Mouse (Mus musculus) lung, postnatal 0 days (tissue): ENCODE measurements at regions not wholly inside any gene's neighbourhood (a gene's known extent, or its start where the extent isn't known, plus 50 kb on each side); places are given as distances from the start of the nearest gene placed in this dataset.

Source experiments
- CTCF ChIP-seq: IDR thresholded peaks from 2 replicates; pipeline ENCODE4 v1.5.1; 2016; ENCODE audit warnings: antibody characterized with exemption, mild to moderate bottlenecking
- EP300 ChIP-seq: IDR thresholded peaks from 2 replicates; pipeline ENCODE4 v1.6.1; 2016; ENCODE audit warnings: antibody characterized with exemption, mild to moderate bottlenecking, control low read depth

DNA sequence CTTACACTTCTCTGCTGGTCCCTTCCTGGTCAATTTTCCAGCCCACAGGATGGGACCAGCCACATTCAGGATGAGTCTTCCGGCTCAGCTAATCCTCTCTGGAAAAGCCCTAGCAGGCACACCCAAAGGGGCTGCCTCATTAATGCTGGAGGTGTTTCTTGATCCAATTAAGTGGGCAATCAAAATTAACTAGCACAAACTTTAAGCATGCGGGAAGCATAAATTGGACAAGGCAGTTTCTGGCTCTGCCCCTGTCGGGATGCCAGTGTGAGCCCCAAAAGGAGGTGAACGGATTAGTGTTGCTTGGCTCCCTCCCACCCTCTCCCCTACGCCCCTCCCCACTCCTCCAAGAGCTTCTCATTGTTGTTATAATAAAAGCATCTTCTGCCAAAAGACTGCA is 262.5 kb upstream of the Id4 start:
- TF ChIP-seq CTCF (no peak), EP300 (no peak)
